Mouse (Mus musculus) gastrocnemius, postnatal 14 days (tissue): Measurements from ENCODE around the gene Rnaseh1. TPM values are rescaled to one million over a fixed set of nuclear protein-coding genes. Genes with fewer than 3 reads are reported as not detected.

Experiments used
- DNase-seq: peaks from one replicate; pipeline ENCODE4 v3.0.0; 2021; ENCODE audit warnings: mixed read lengths
- intact Hi-C: fragments of 180-260 bp; cut with DNase I; formaldehyde crosslinking; loops from one replicate; pipeline ENCODE4 v1.15.1; 2025; ENCODE audit warnings: low total_unique reads
- total RNA-seq, 2 experiments: library from RNA; stranded (reverse); gene quantifications; 2 replicates each; pipeline ENCODE4 v1.2.3; 2021

The Rnaseh1 gene
- total RNA-seq, 2 experiments from 2014 or later, result 4.6 to 5.1 TPM

GRCm38 (mm10) chr12:28638778-28639177, 10.6 kb upstream of the Rnaseh1 start:
- intact Hi-C loops, result no loop called here
- no peak for DNase-seq

GRCm38 (mm10) chr12:28662628-28663027, 13.2 kb downstream of the Rnaseh1 start:
- no peak for DNase-seq
- intact Hi-C loops, result no loop called here

- DNase-seq, result no peak
- intact Hi-C loops, result no loop called here
These were observed 17.3 kb downstream of the Rnaseh1 start for GRCm38 (mm10) chr12:28666734-28667133.

GRCm38 (mm10) chr12:28667287-28667686, 17.9 kb downstream of the Rnaseh1 start:
- intact Hi-C loops, result no loop called here

GRCm38 (mm10) chr12:28674038-28674720, 24.8 kb downstream of the Rnaseh1 start:
- intact Hi-C loops, result no loop called here
- DNase-seq, result no peak

More at GRCm38 (mm10) chr12:28667287-28667686, 17.9 kb downstream of the Rnaseh1 start:
- no peak for DNase-seq

- intact Hi-C loops, result no loop called here
- DNase-seq, result peak; percentile 79
These were observed 25.9 kb downstream of the Rnaseh1 start, which contains the start of gene Adi1 for GRCm38 (mm10) chr12:28675121-28675924. Gene Adi1 (plus strand): TSS chr12:28675231.

GRCm38 (mm10) chr12:28675925-28676209, 26.5 kb downstream of the Rnaseh1 start:
- no peak for DNase-seq
- intact Hi-C loops, result no loop called here

GRCm38 (mm10) chr12:28684674-28685073, 35.3 kb downstream of the Rnaseh1 start:
- DNase-seq, result no peak
- intact Hi-C loops, result no loop called here

GRCm38 (mm10) chr12:28685771-28686170, 36.4 kb downstream of the Rnaseh1 start:
- intact Hi-C loops, result no loop called here

GRCm38 (mm10) chr12:28686199-28686879, 36.9 kb downstream of the Rnaseh1 start:
- no peak for DNase-seq
- intact Hi-C loops, result no loop called here

More at GRCm38 (mm10) chr12:28685771-28686170, 36.4 kb downstream of the Rnaseh1 start:
- DNase-seq, result no peak

- DNase-seq, result no peak
- intact Hi-C loops, result no loop called here
These were observed 39.6 kb downstream of the Rnaseh1 start for GRCm38 (mm10) chr12:28688996-28689395.

- intact Hi-C loops, result no loop called here
- DNase-seq, result no peak
These were observed 41.3 kb downstream of the Rnaseh1 start for GRCm38 (mm10) chr12:28690730-28691129.

GRCm38 (mm10) chr12:28693738-28694137, 44.3 kb downstream of the Rnaseh1 start:
- intact Hi-C loops, result no loop called here
- no peak for DNase-seq

GRCm38 (mm10) chr12:28694231-28694630, 44.8 kb downstream of the Rnaseh1 start:
- DNase-seq, result no peak
- intact Hi-C loops, result no loop called here

- no peak for DNase-seq
- intact Hi-C loops, result no loop called here
These were observed 45.4 kb downstream of the Rnaseh1 start for GRCm38 (mm10) chr12:28694776-28695175.

- intact Hi-C loops, result no loop called here
- no peak for DNase-seq
These were observed 48.6 kb downstream of the Rnaseh1 start for GRCm38 (mm10) chr12:28697821-28698595.

- intact Hi-C loops, result no loop called here
- DNase-seq, result no peak
These were observed 49.7 kb downstream of the Rnaseh1 start for GRCm38 (mm10) chr12:28699086-28699485.

- peak; percentile 42 for DNase-seq
- intact Hi-C loops, result no loop called here
These were observed 50.3 kb downstream of the Rnaseh1 start for GRCm38 (mm10) chr12:28699656-28700055.

GRCm38 (mm10) chr12:28700101-28700511, 50.7 kb downstream of the Rnaseh1 start:
- intact Hi-C loops, result no loop called here
- DNase-seq, result no peak
